Mouse (Mus musculus) CH12.LX (cell line): ENCODE data around the gene Lmf2.

Experiments used
- CTCF ChIP-seq, 2 experiments: IDR thresholded peaks in 1 of 2; conservative IDR thresholded peaks in 1 of 2; 2 replicates each; pipeline ENCODE4 v1.5.1; 2011 to 2012; ENCODE audit warnings: low read depth in 2 of 2, low read length in 2 of 2, improper control_type of control experiment in 1 of 2, inconsistent platforms in 1 of 2, mild to moderate bottlenecking in 1 of 2, moderate library complexity in 1 of 2
- ETS1 ChIP-seq: conservative IDR thresholded peaks from 2 replicates; pipeline ENCODE4 v1.6.1; 2012; ENCODE audit warnings: low read depth, mild to moderate bottlenecking, inconsistent platforms, low read length, improper control_type of control experiment, moderate library complexity
- IRF4 ChIP-seq: IDR thresholded peaks from 2 replicates; pipeline ENCODE4 v1.6.1; 2014; ENCODE audit warnings: low read depth, mild to moderate bottlenecking, inconsistent platforms, low read length, improper control_type of control experiment
- MAFK ChIP-seq: IDR thresholded peaks from 2 replicates; pipeline ENCODE4 v1.6.1; 2011; ENCODE audit warnings: low read length, improper control_type of control experiment; ENCODE audit not compliant: insufficient replicate concordance
- MAZ ChIP-seq: IDR thresholded peaks from 2 replicates; pipeline ENCODE4 v1.6.1; 2012; ENCODE audit warnings: low read depth, mild to moderate bottlenecking, inconsistent platforms, low read length, improper control_type of control experiment, moderate library complexity
- PAX5 ChIP-seq: IDR thresholded peaks from 2 replicates; pipeline ENCODE4 v1.6.1; 2012; ENCODE audit warnings: low read length, inconsistent platforms, mixed read lengths
- POLR2A ChIP-seq: IDR thresholded peaks from 2 replicates; pipeline ENCODE4 v1.6.1; 2011; ENCODE audit warnings: low read depth, mild to moderate bottlenecking, improper control_type of control experiment, low read length
- TCF12 ChIP-seq: IDR thresholded peaks from 2 replicates; pipeline ENCODE4 v1.6.1; 2014; ENCODE audit warnings: low read depth, mild to moderate bottlenecking, inconsistent platforms, low read length, improper control_type of control experiment
- USF1 ChIP-seq: IDR thresholded peaks from 2 replicates; pipeline ENCODE4 v1.6.1; 2014; ENCODE audit warnings: low read depth, mild to moderate bottlenecking, inconsistent platforms, low read length, improper control_type of control experiment
- ZC3H11A ChIP-seq: IDR thresholded peaks from 2 replicates; pipeline ENCODE4 v1.6.1; 2012; ENCODE audit warnings: low read depth, mild to moderate bottlenecking, inconsistent platforms, low read length, improper control_type of control experiment

GRCm38 (mm10) chr15:89374340-89374739 is 18.9 kb upstream of the Lmf2 start:
- TF ChIP-seq POLR2A (no peak), CTCF (conservative IDR thresholded peaks at IDR 0.05 in 1 of 2, IDR thresholded peaks at IDR 0.05 in 1 of 2; ENCODE audit: low read depth in 2 of 2, low read length in 2 of 2) (no peak), USF1 (no peak), MAZ (no peak), ETS1 (no peak), MAFK (no peak), ZC3H11A (no peak), PAX5 (no peak), IRF4 (no peak), TCF12 (no peak)
